Mouse (Mus musculus) MEL (cell line): ENCODE results near the gene Art3. TPM values are rescaled to one million over a fixed set of nuclear protein-coding genes. Genes with fewer than 3 reads are reported as not detected.

ENCODE experiments used
- DNase-seq: peaks from one replicate; pipeline ENCODE4 v3.0.0; 2011; ENCODE audit warnings: low read depth, low spot score
- H3K27ac ChIP-seq: 2 replicates; pipeline ENCODE4 v1.5.1; 2012; ENCODE audit warnings: low read depth, mild to moderate bottlenecking, control low read depth, low read length, moderate library complexity; ENCODE audit not compliant: control insufficient read depth
- H3K27me3 ChIP-seq, 2 experiments: fragments of 150-350 bp in 1 of 2; sonication (generic) in 1 of 2; 2 replicates each; pipeline ENCODE4 v1.6.1; 2012; ENCODE audit warnings: low read length in 2 of 2, mild to moderate bottlenecking in 2 of 2, improper control_type of control experiment in 1 of 2, moderate library complexity in 1 of 2; ENCODE audit not compliant: insufficient read depth in 2 of 2, control insufficient read depth in 1 of 2
- H3K36me3 ChIP-seq, 2 experiments: 2 replicates each; pipeline ENCODE4 v1.6.1; 2012 to 2014; ENCODE audit warnings: low read length in 2 of 2, improper control_type of control experiment in 1 of 2, inconsistent platforms in 1 of 2, mild to moderate bottlenecking in 1 of 2; ENCODE audit not compliant: insufficient read depth in 2 of 2, control insufficient read depth in 1 of 2
- H3K4me1 ChIP-seq, 2 experiments: fragments of 150-350 bp in 1 of 2; sonication (generic) in 1 of 2; 2 replicates each; pipeline ENCODE4 v1.6.1; 2012; ENCODE audit warnings: low read length in 2 of 2, improper control_type of control experiment in 1 of 2, mild to moderate bottlenecking in 1 of 2; ENCODE audit not compliant: insufficient read depth in 2 of 2, control insufficient read depth in 1 of 2
- H3K4me3 ChIP-seq, 2 experiments: fragments of 150-350 bp in 1 of 2; sonication (generic) in 1 of 2; 2 replicates each; pipeline ENCODE4 v1.5.1; 2012; ENCODE audit warnings: low read depth in 2 of 2, low read length in 2 of 2, mild to moderate bottlenecking in 2 of 2, moderate library complexity in 2 of 2, control low read depth in 1 of 2, improper control_type of control experiment in 1 of 2; ENCODE audit not compliant: control insufficient read depth in 1 of 2, insufficient read depth in 1 of 2
- H3K79me2 ChIP-seq: 2 replicates; pipeline ENCODE4 v1.6.1; 2012; ENCODE audit warnings: mild to moderate bottlenecking, low read length, moderate library complexity; ENCODE audit not compliant: control insufficient read depth, poor library complexity, insufficient read depth
- H3K9ac ChIP-seq: 2 replicates; pipeline ENCODE4 v1.6.1; 2012; ENCODE audit warnings: low read depth, mild to moderate bottlenecking, control low read depth, low read length, moderate library complexity; ENCODE audit not compliant: control insufficient read depth, poor library complexity, severe bottlenecking
- H3K9me3 ChIP-seq: fragments of 150-350 bp; sonication (generic); replicated peaks from 2 replicates; pipeline ENCODE4 v1.6.1; 2012; ENCODE audit warnings: mild to moderate bottlenecking, low read length, improper control_type of control experiment, moderate library complexity; ENCODE audit not compliant: insufficient read depth
- BHLHE40 ChIP-seq: IDR thresholded peaks from 2 replicates; pipeline ENCODE4 v1.6.1; 2012; ENCODE audit warnings: low read depth, mild to moderate bottlenecking, inconsistent platforms, low read length, improper control_type of control experiment, borderline replicate concordance
- CHD1 ChIP-seq: IDR thresholded peaks from 2 replicates; pipeline ENCODE4 v1.6.1; 2012; ENCODE audit warnings: low read depth, mild to moderate bottlenecking, inconsistent platforms, low read length, improper control_type of control experiment
- CHD2 ChIP-seq: IDR thresholded peaks from 2 replicates; pipeline ENCODE4 v1.6.1; 2011; ENCODE audit warnings: low read length, improper control_type of control experiment
- CTCF ChIP-seq, 3 experiments: IDR thresholded peaks in 2 of 3; conservative IDR thresholded peaks in 1 of 3; 2 replicates each; pipeline ENCODE4 v1.5.1; 2011 to 2012; ENCODE audit warnings: low read length in 3 of 3, low read depth in 2 of 3, mild to moderate bottlenecking in 2 of 3, improper control_type of control experiment in 1 of 3, inconsistent platforms in 1 of 3, mixed read lengths in 1 of 3, moderate library complexity in 1 of 3; ENCODE audit not compliant: control insufficient read depth in 1 of 3, insufficient read depth in 1 of 3, poor library complexity in 1 of 3, severe bottlenecking in 1 of 3
- E2F4 ChIP-seq: IDR thresholded peaks from 2 replicates; pipeline ENCODE4 v1.6.1; 2011; ENCODE audit warnings: low read depth, low read length, improper control_type of control experiment, borderline replicate concordance
- ELF1 ChIP-seq: IDR thresholded peaks from 2 replicates; pipeline ENCODE4 v1.6.1; 2014; ENCODE audit warnings: low read depth, mild to moderate bottlenecking, inconsistent platforms, low read length, improper control_type of control experiment, moderate library complexity
- EP300 ChIP-seq, 2 experiments: IDR thresholded peaks; 2 replicates each; pipeline ENCODE4 v1.6.1; 2011; ENCODE audit warnings: improper control_type of control experiment in 2 of 2, low read length in 2 of 2, low read depth in 1 of 2, mild to moderate bottlenecking in 1 of 2
- ETS1 ChIP-seq: IDR thresholded peaks from 2 replicates; pipeline ENCODE4 v1.6.1; 2012; ENCODE audit warnings: low read depth, mild to moderate bottlenecking, inconsistent platforms, low read length, improper control_type of control experiment, moderate library complexity
- GATA1 ChIP-seq: IDR thresholded peaks from 2 replicates; pipeline ENCODE4 v1.6.1; 2011; ENCODE audit warnings: low read depth, low read length, improper control_type of control experiment
- MAFK ChIP-seq: IDR thresholded peaks from 2 replicates; pipeline ENCODE4 v1.6.1; 2011; ENCODE audit warnings: low read depth, mild to moderate bottlenecking, low read length, improper control_type of control experiment, borderline replicate concordance
- MAX ChIP-seq: IDR thresholded peaks from 2 replicates; pipeline ENCODE4 v1.6.1; 2011; ENCODE audit warnings: low read length, improper control_type of control experiment
- MXI1 ChIP-seq: IDR thresholded peaks from 2 replicates; pipeline ENCODE4 v1.6.1; 2011; ENCODE audit warnings: mild to moderate bottlenecking, low read depth, low read length, improper control_type of control experiment
- MYB ChIP-seq: IDR thresholded peaks from 2 replicates; pipeline ENCODE4 v1.6.1; 2011; ENCODE audit warnings: mild to moderate bottlenecking, low read depth, low read length, improper control_type of control experiment
- MYC ChIP-seq: IDR thresholded peaks from 2 replicates; pipeline ENCODE4 v1.6.1; 2011; ENCODE audit warnings: low read depth, mild to moderate bottlenecking, low read length, improper control_type of control experiment, moderate library complexity
- NELFE ChIP-seq: IDR thresholded peaks from 2 replicates; pipeline ENCODE4 v1.6.1; 2011; ENCODE audit warnings: low read depth, low read length, improper control_type of control experiment
- POLR2A ChIP-seq, 2 experiments: IDR thresholded peaks; 2 replicates each; pipeline ENCODE4 v1.6.1; 2011 to 2012; ENCODE audit warnings: low read length in 2 of 2, mild to moderate bottlenecking in 2 of 2, control low read depth in 1 of 2, improper control_type of control experiment in 1 of 2, low read depth in 1 of 2, moderate library complexity in 1 of 2; ENCODE audit not compliant: control insufficient read depth in 1 of 2, insufficient read depth in 1 of 2, poor library complexity in 1 of 2
- POLR2AphosphoS2 ChIP-seq: IDR thresholded peaks from 2 replicates; pipeline ENCODE4 v1.6.1; 2011; ENCODE audit warnings: low read length, improper control_type of control experiment
- POLR2AphosphoS5 ChIP-seq: IDR thresholded peaks from 2 replicates; pipeline ENCODE4 v1.6.1; 2012; ENCODE audit warnings: low read depth, borderline replicate concordance, mild to moderate bottlenecking, inconsistent platforms, low read length, moderate library complexity, mixed read lengths
- RAD21 ChIP-seq: IDR thresholded peaks from 2 replicates; pipeline ENCODE4 v1.6.1; 2011; ENCODE audit warnings: mild to moderate bottlenecking, low read depth, low read length, improper control_type of control experiment
- RCOR1 ChIP-seq: IDR thresholded peaks from 2 replicates; pipeline ENCODE4 v1.6.1; 2012; ENCODE audit warnings: low read depth, mild to moderate bottlenecking, inconsistent platforms, low read length, improper control_type of control experiment
- SIN3A ChIP-seq: IDR thresholded peaks from 2 replicates; pipeline ENCODE4 v1.6.1; 2012; ENCODE audit warnings: low read length, improper control_type of control experiment, inconsistent platforms
- SMC3 ChIP-seq: IDR thresholded peaks from 2 replicates; pipeline ENCODE4 v1.6.1; 2011; ENCODE audit warnings: low read depth, low read length, improper control_type of control experiment
- USF1 ChIP-seq: IDR thresholded peaks from 2 replicates; pipeline ENCODE4 v1.6.1; 2014; ENCODE audit warnings: low read depth, mild to moderate bottlenecking, inconsistent platforms, low read length, improper control_type of control experiment, moderate library complexity
- USF2 ChIP-seq, 2 experiments: IDR thresholded peaks; 2 replicates each; pipeline ENCODE4 v1.6.1; 2011 to 2012; ENCODE audit warnings: improper control_type of control experiment in 2 of 2, low read length in 2 of 2, borderline replicate concordance in 1 of 2, inconsistent platforms in 1 of 2, low read depth in 1 of 2, mild to moderate bottlenecking in 1 of 2; ENCODE audit not compliant: insufficient read depth in 1 of 2
- ZC3H11A ChIP-seq: IDR thresholded peaks from 2 replicates; pipeline ENCODE4 v1.6.1; 2012; ENCODE audit warnings: low read depth, mild to moderate bottlenecking, inconsistent platforms, low read length, improper control_type of control experiment
- ZKSCAN1 ChIP-seq: IDR thresholded peaks from 2 replicates; pipeline ENCODE4 v1.6.1; 2012; ENCODE audit warnings: low read depth, mild to moderate bottlenecking, inconsistent platforms, low read length, improper control_type of control experiment, moderate library complexity
- ZMIZ1 ChIP-seq: IDR thresholded peaks from 2 replicates; pipeline ENCODE4 v1.6.1; 2012; ENCODE audit warnings: low read depth, mild to moderate bottlenecking, inconsistent platforms, low read length, improper control_type of control experiment, moderate library complexity
- polyA plus RNA-seq, 2 experiments: library from polyadenylated mRNA; stranded (reverse) in 1 of 2; unstranded in 1 of 2; fragments of >175 nt in 1 of 2; fragments of >200 nt in 1 of 2; gene quantifications; 2 replicates each; pipeline versions ENCODE4 v1.2.1 to v1.2.4; 2012; ENCODE audit warnings: low replicate concordance in 2 of 2, low read depth in 1 of 2; ENCODE audit not compliant: insufficient read length in 2 of 2, insufficient read depth in 1 of 2, missing spikeins in 1 of 2
- total RNA-seq: library from RNA; depleted of rRNA; stranded (reverse); fragments of 300-350 nt; gene quantifications from 2 replicates; pipeline ENCODE4 v1.2.3, GENCODE M21; 2012

Art3 gene
- total and polyA plus RNA-seq, 3 experiments: not detected

GRCm38 (mm10) chr5:92332359-92332840, 773 bp downstream of the Art3 start:
- TF ChIP-seq SIN3A: peak; percentile 44; the same call in 1 of the 2 replicates
- TF ChIP-seq ZKSCAN1: no peak
- TF ChIP-seq MYC: peak; percentile 50; the same call in 1 of the 2 replicates
- no peak for TF ChIP-seq BHLHE40
- TF ChIP-seq MAFK: 0 out of 2 replicates have a peak, but pooled peaks have one; percentile 38
- peak; percentile 59; the same call in 1 of the 2 replicates for TF ChIP-seq MXI1
- TF ChIP-seq RCOR1: no peak; the same call in 1 of the 2 replicates
- peak; percentile 47; the same call in 1 of the 2 replicates for TF ChIP-seq GATA1
- no peak for TF ChIP-seq CHD2
- TF ChIP-seq CHD1: no peak
- TF ChIP-seq EP300 (IDR thresholded peaks at IDR 0.05; ENCODE audit: low read depth in 1 of 2, low read length in 2 of 2): peak in 1 of 2 experiments; percentile 63; a peak in 2 of 4 replicates
- TF ChIP-seq ETS1: peak; percentile 81
- TF ChIP-seq E2F4: no peak
- TF ChIP-seq RAD21: no peak
- 0 out of 2 replicates have a peak, but pooled peaks have one; percentile 45 for TF ChIP-seq MAX
- TF ChIP-seq, all 39 proteins: peak for 8
- peaks cover 2 to 5% of the 10 kb centered on the region in 2 experiments for H3K27me3 ChIP-seq
- no peaks in the 10 kb centered on the region for H3K79me2 ChIP-seq
- H3K4me3 ChIP-seq: peak overlapping the region; percentile 49 to 74
- H3K9me3 ChIP-seq: no peaks in the 10 kb centered on the region
- H3K27ac ChIP-seq: no peak overlapping the region
- peaks cover 0 to 6% of the 10 kb centered on the region in 2 experiments; a peak in 1 of 4 replicates for H3K36me3 ChIP-seq
- H3K4me1 ChIP-seq: peaks cover 0 to 10% of the 10 kb centered on the region in 2 experiments; a peak in 2 of 4 replicates
- peak overlapping the region; percentile 62 for H3K9ac ChIP-seq
- peak; percentile 52 for DNase-seq

- Histone ChIP-seq H3K9ac (no peak overlapping the region), H3K27ac (no peak overlapping the region), H3K27me3 (peaks cover 2 to 12% of the 10 kb centered on the region in 2 experiments; a peak in 3 of 4 replicates), H3K36me3 (peaks cover 0 to 6% of the 10 kb centered on the region in 2 experiments; a peak in 1 of 4 replicates), H3K79me2 (no peaks in the 10 kb centered on the region), H3K4me1 (peaks cover 0 to 7% of the 10 kb centered on the region in 2 experiments; a peak in 2 of 4 replicates), H3K9me3 (no peaks in the 10 kb centered on the region)
- DNase-seq: no peak
- TF ChIP-seq POLR2AphosphoS2: no peak
- no peak for TF ChIP-seq CTCF (IDR thresholded peaks at IDR 0.05 in 2 of 3, conservative IDR thresholded peaks at IDR 0.05 in 1 of 3; ENCODE audit: control insufficient read depth in 1 of 3, insufficient read depth in 1 of 3, low read depth in 2 of 3, low read length in 3 of 3, poor library complexity in 1 of 3, severe bottlenecking in 1 of 3)
- no peak for TF ChIP-seq USF1
- TF ChIP-seq ZC3H11A: no peak
- no peak for TF ChIP-seq ZMIZ1
- TF ChIP-seq NELFE: no peak
- TF ChIP-seq SMC3: no peak
- no peak for TF ChIP-seq ETS1
- no peak for TF ChIP-seq MAFK
- TF ChIP-seq MYB: no peak
- no peak for TF ChIP-seq MYC
- no peak for TF ChIP-seq MXI1
- no peak for TF ChIP-seq ELF1
- TF ChIP-seq EP300 (IDR thresholded peaks at IDR 0.05; ENCODE audit: low read depth in 1 of 2, low read length in 2 of 2): no peak
- TF ChIP-seq POLR2A (IDR thresholded peaks at IDR 0.05; ENCODE audit: control insufficient read depth in 1 of 2, insufficient read depth in 1 of 2, low read depth in 1 of 2, low read length in 2 of 2, poor library complexity in 1 of 2): no peak
- no peak for TF ChIP-seq POLR2AphosphoS5
- TF ChIP-seq RCOR1: no peak
- TF ChIP-seq USF2 (IDR thresholded peaks at IDR 0.05; ENCODE audit: borderline replicate concordance in 1 of 2, insufficient read depth in 1 of 2, low read depth in 1 of 2, low read length in 2 of 2): no peak
- TF ChIP-seq, all 39 proteins: peak for 0
- no peak overlapping the region for H3K4me3 ChIP-seq
Observed at GRCm38 (mm10) chr5:92336743-92337142, 5.1 kb downstream of the Art3 start.
